Mouse (Mus musculus) hindbrain, embryonic 12.5 days (tissue): ENCODE measurements around the gene Rims1. TPM values are rescaled to one million over a fixed set of nuclear protein-coding genes. Genes with fewer than 3 reads are reported as not detected.

Experiments used
- ATAC-seq: fragments of 200-750 bp; cut with Nextera tagmentation; 2 replicates; pipeline ENCODE4 v1.8.0; 2017; ENCODE audit warnings: moderate TSS enrichment; ENCODE audit not compliant: low FRiP score
- H3K27ac ChIP-seq: fragments of 300-500 bp; sonication (generic); 2 replicates; pipeline ENCODE4 v1.5.1; 2016; ENCODE audit warnings: mild to moderate bottlenecking
- H3K27me3 ChIP-seq: fragments of 300-500 bp; sonication (generic); 2 replicates; pipeline ENCODE4 v1.6.1; 2016; ENCODE audit warnings: mild to moderate bottlenecking
- H3K36me3 ChIP-seq: fragments of 300-500 bp; sonication (generic); 2 replicates; pipeline ENCODE4 v1.6.1; 2016; ENCODE audit warnings: mild to moderate bottlenecking
- H3K4me1 ChIP-seq: fragments of 300-500 bp; sonication (generic); 2 replicates; pipeline ENCODE4 v1.6.1; 2016
- H3K4me2 ChIP-seq: fragments of 300-500 bp; sonication (generic); replicated peaks from 2 replicates; pipeline ENCODE4 v1.6.1; 2016; ENCODE audit warnings: mild to moderate bottlenecking
- H3K4me3 ChIP-seq: fragments of 300-500 bp; sonication (generic); 2 replicates; pipeline ENCODE4 v1.5.1; 2016; ENCODE audit warnings: mild to moderate bottlenecking
- H3K9ac ChIP-seq: fragments of 300-500 bp; sonication (generic); 2 replicates; pipeline ENCODE4 v1.6.1; 2016; ENCODE audit warnings: mild to moderate bottlenecking, moderate library complexity
- H3K9me3 ChIP-seq: fragments of 300-500 bp; sonication (generic); replicated peaks from 2 replicates; pipeline ENCODE4 v1.6.1; 2016; ENCODE audit warnings: mild to moderate bottlenecking
- WGBS: fragments of 180-500 bp; shearing (Covaris S2); methylation state at CpG from one replicate; pipeline ENCODE4 v1.1.7; 2016; 5-methylcytosine and 5-hydroxymethylcytosine counted together
- polyA plus RNA-seq: library from polyadenylated mRNA; unstranded; fragments of >200 nt; fragmentation: Nextera tagmentation; extraction: Ambion mirVana; gene quantifications from 2 replicates; pipeline ENCODE4 v1.2.1, GENCODE M21; 2016

Gene Rims1
- polyA plus RNA-seq, 1 experiment from 2014 or later: 8.9 TPM

DNA sequence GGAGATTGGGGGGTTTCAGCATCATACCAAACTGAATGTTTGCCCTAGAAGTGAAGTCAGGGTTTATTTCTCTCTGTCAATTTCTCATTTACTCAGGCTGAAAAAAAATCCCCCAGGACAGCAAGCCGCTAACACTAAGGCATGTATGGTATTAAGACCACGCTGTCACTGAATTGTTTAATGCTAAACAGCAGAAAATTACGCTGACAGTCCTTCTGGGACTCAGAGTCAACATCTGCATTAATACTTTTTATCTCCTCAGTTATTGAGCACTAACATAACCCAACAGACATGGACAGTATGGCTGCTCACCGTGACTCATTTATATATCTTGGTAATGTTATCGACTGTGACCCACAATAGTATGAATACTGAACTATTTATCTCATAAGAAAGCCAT, 43.0 kb downstream of the Rims1 start:
- Histone ChIP-seq H3K4me3 (no peak overlapping the region), H3K4me2 (no peak overlapping the region), H3K27ac (no peak overlapping the region), H3K27me3 (no peaks in the 10 kb centered on the region), H3K9ac (no peak overlapping the region), H3K36me3 (no peaks in the 10 kb centered on the region), H3K4me1 (no peaks in the 10 kb centered on the region), H3K9me3 (no peaks in the 10 kb centered on the region)
- no peak for ATAC-seq
- 84% methylated on average over 5 of the region's 5 CpGs for WGBS

DNA sequence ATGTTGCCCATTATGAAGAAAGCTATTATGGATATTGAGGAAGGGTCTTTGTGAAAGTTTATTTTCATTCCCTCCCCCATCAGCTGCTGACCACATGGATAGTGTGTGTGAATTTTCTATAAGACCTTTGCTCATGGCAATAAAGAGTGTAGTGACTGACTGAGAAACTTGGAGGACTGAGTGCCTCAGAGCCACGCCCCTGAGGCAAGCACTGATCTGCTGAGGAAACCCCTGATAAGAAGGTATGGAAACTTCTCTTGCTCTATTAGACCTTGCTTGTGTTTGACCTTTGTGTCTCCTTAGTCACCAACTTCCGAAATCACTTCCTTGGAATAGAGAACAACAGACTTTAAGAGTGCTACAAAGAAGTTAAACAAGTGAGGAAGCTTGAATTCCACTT, 55.3 kb downstream of the Rims1 start:
- Histone ChIP-seq H3K36me3 (no peaks in the 10 kb centered on the region), H3K4me1 (no peaks in the 10 kb centered on the region), H3K4me3 (no peak overlapping the region), H3K27ac (no peak overlapping the region), H3K4me2 (no peak overlapping the region), H3K27me3 (no peaks in the 10 kb centered on the region), H3K9ac (no peak overlapping the region), H3K9me3 (no peaks in the 10 kb centered on the region)
- ATAC-seq: no peak
- 88% methylated on average over 2 of the region's 2 CpGs for WGBS

DNA sequence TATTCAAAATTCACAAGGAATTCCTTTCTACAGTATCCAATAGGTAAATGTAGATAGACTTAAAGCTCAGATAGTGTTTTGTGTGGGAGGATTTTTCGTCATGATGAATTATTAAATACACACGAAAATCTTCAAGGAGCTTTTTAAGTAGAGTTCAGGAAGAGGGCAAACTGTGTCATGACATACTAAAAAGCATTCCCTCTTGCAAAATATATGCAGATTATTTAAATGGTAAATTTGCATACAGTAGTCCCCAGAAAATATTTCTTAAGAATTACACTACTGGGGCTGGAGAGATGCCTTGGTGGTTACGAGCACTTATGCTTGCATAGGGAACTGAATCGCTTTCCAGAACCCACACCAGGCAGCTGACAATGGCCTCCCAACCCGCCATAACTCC, 61.1 kb downstream of the Rims1 start:
- WGBS: 90% methylated on average over 5 of the region's 5 CpGs
- Histone ChIP-seq H3K9me3 (no peaks in the 10 kb centered on the region), H3K9ac (no peak overlapping the region), H3K36me3 (no peaks in the 10 kb centered on the region), H3K4me2 (no peak overlapping the region), H3K27ac (no peak overlapping the region), H3K4me3 (no peak overlapping the region), H3K27me3 (no peaks in the 10 kb centered on the region), H3K4me1 (no peaks in the 10 kb centered on the region)
- no peak for ATAC-seq

DNA sequence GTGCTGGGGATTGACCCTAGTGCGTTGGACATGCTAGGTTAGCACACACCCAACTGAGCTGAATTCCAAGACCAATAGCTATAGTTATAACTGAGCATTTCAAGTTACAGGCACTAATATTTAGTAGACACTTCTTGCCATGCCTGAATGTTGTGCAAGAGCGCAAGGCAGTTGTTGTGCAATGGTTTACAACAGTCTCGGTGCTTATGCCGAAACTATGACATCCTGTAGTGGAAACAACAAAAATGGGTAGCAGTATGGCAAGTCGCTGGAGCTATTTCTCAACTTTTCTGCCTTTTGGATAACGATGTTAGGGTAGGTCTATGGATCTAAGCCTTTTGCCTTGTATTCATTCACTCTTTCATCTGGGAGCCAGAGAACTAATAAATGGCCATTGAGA, 68.3 kb downstream of the Rims1 start:
- no peak overlapping the region for H3K4me3 ChIP-seq
- H3K36me3 ChIP-seq: no peaks in the 10 kb centered on the region
- H3K27ac ChIP-seq: no peak overlapping the region
- H3K27me3 ChIP-seq: no peaks in the 10 kb centered on the region
- no peaks in the 10 kb centered on the region for H3K4me1 ChIP-seq
- no peak overlapping the region for H3K9ac ChIP-seq
- WGBS: 94% methylated on average over 6 of the region's 6 CpGs
- ATAC-seq: no peak
- no peaks in the 10 kb centered on the region for H3K9me3 ChIP-seq
- H3K4me2 ChIP-seq: no peak overlapping the region

DNA sequence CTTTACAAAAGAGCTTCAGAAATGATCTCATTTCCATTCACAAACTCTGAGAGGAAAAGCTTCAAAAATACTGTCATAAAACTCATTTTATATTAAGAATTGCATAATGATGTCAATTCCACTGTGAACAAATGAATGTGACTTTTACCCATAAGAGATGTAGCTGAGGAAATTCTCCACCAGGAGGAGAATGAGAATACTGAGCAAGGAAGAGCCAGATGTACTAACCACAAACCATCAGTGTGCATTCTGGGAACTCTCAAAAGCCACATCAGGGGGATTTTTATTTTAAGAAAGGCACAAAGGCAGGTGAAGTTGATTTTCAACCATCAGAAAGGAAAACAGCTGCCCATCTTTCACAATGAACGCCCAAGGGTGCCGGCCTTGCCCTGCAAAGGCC, 71.4 kb downstream of the Rims1 start:
- ATAC-seq: no peak
- Histone ChIP-seq H3K27ac (no peak overlapping the region), H3K9ac (no peak overlapping the region), H3K4me2 (no peak overlapping the region), H3K36me3 (no peaks in the 10 kb centered on the region), H3K4me3 (no peak overlapping the region), H3K27me3 (no peaks in the 10 kb centered on the region), H3K4me1 (no peaks in the 10 kb centered on the region), H3K9me3 (no peaks in the 10 kb centered on the region)
- WGBS: 89% methylated on average over 2 of the region's 2 CpGs

GRCm38 (mm10) chr1:22733281-22733680, 72.5 kb downstream of the Rims1 start:
- Histone ChIP-seq H3K4me2 (no peak overlapping the region), H3K27ac (no peak overlapping the region), H3K9ac (no peak overlapping the region), H3K4me3 (no peak overlapping the region), H3K27me3 (no peaks in the 10 kb centered on the region), H3K9me3 (no peaks in the 10 kb centered on the region), H3K36me3 (no peaks in the 10 kb centered on the region), H3K4me1 (no peaks in the 10 kb centered on the region)
- ATAC-seq: no peak
- 95% methylated on average over 1 of the region's 1 CpGs for WGBS

DNA sequence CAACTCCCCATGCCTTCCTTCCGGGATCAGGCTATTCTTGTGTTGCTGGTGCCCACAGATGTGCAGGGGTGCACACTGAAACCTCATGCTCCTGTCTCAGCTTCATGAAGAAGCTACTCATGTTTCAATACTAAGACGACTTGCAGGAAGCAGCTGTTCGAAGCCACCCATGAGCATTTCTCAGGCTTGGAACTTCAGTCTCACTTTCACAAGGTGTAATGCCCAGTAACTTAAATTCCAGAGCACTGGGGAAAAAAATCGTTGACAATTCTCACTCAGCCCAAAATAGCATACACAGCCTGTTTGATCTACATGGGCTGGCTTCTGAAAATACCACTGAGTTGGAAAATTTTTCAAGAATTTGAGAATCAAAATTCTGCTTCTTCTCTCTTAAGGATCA, 77.6 kb downstream of the Rims1 start:
- 80% methylated on average over 4 of the region's 4 CpGs for WGBS
- Histone ChIP-seq H3K27me3 (no peaks in the 10 kb centered on the region), H3K4me1 (no peaks in the 10 kb centered on the region), H3K9ac (no peak overlapping the region), H3K4me3 (no peak overlapping the region), H3K4me2 (no peak overlapping the region), H3K27ac (no peak overlapping the region), H3K9me3 (no peaks in the 10 kb centered on the region), H3K36me3 (no peaks in the 10 kb centered on the region)
- no peak for ATAC-seq

DNA sequence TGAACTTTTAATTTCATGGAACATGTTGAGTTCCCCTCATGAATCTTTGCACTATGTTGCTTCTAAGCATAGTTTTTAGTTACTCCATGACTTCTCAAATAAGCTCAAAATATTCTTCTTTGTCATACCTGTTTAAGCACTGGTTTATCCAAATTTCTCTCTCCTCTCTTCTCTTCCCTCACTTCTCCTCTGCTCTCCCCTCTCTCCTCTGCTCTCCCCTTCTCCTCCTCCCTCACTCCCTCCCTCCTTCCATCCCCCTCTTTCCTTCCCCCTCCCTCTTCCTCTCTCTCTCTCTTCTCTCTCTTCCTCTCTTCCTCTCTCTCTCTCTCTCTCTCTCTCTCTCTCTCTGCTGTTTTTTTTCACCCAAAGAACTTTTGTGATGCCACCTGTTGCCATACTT, 84.1 kb downstream of the Rims1 start:
- no peak overlapping the region for H3K4me2 ChIP-seq
- no peaks in the 10 kb centered on the region for H3K4me1 ChIP-seq
- no peaks in the 10 kb centered on the region for H3K9me3 ChIP-seq
- no peaks in the 10 kb centered on the region for H3K36me3 ChIP-seq
- no peaks in the 10 kb centered on the region for H3K27me3 ChIP-seq
- no peak overlapping the region for H3K27ac ChIP-seq
- no peak overlapping the region for H3K4me3 ChIP-seq
- no peak overlapping the region for H3K9ac ChIP-seq
- ATAC-seq: no peak

DNA sequence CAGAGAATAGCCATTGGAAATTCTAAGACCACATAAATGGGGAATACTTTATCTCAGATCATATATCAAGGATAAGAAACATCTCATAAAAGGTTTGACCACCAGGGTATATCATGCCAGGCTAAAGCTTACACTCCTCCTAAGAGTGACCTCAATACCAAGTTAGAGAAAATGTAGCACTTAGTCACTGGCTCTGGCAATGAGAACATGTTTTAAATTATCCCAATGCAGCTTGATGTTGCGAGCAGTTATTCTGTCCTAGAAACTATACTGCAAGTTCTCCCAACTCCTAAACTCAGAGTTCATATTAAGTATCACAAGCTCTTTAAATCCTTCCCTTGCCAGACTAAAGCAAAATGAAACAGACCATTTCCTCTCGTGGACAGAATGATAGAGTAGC, 85.1 kb downstream of the Rims1 start:
- H3K9me3 ChIP-seq: no peaks in the 10 kb centered on the region
- WGBS: 88% methylated on average over 2 of the region's 2 CpGs
- no peak overlapping the region for H3K4me2 ChIP-seq
- no peaks in the 10 kb centered on the region for H3K4me1 ChIP-seq
- no peak overlapping the region for H3K27ac ChIP-seq
- no peak for ATAC-seq
- H3K27me3 ChIP-seq: no peaks in the 10 kb centered on the region
- H3K4me3 ChIP-seq: no peak overlapping the region
- no peak overlapping the region for H3K9ac ChIP-seq
- H3K36me3 ChIP-seq: no peaks in the 10 kb centered on the region

DNA sequence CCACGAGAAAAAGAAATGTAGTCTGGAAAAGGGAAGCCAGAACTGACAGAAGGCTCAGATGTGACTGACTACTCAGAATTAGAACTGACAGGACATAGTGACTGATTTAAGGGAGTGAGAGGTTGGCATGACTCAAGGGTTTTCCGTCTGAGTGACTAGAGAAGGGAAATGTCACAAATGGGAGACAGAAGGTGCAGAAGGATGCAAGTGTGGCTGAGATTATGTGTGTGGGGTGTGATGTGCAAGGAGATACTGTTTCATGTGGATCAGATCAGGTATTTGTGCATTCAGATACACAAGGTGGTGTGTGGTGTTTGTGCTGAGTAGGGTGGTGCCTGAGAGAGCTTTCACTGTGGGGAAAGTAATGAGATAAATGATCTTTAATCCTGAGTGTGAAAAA, 96.3 kb downstream of the Rims1 start:
- no peaks in the 10 kb centered on the region for H3K27me3 ChIP-seq
- WGBS: 52% methylated on average over 2 of the region's 2 CpGs
- no peak overlapping the region for H3K4me3 ChIP-seq
- no peak overlapping the region for H3K27ac ChIP-seq
- no peaks in the 10 kb centered on the region for H3K9me3 ChIP-seq
- no peak overlapping the region for H3K9ac ChIP-seq
- ATAC-seq: no peak
- no peaks in the 10 kb centered on the region for H3K4me1 ChIP-seq
- H3K4me2 ChIP-seq: no peak overlapping the region
- H3K36me3 ChIP-seq: no peaks in the 10 kb centered on the region

DNA sequence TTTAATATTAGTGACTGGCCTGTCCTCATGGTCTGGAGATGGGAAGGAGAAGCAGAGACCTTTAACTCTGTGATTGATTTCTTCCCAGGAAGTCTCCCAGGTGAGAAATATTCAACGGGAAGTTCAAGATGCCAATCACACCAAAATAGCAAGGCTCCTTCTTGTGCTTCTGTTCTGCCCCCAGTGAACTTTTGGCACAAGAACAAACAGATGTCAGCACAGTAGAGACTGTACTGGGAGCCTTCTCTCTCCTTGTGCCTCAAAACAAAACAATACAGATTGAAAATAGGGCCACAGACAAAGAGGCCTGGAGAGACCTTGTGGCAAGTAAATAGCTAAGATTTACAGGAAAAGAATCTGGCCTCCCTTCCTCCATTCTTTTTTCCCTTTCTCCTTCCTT, 110.7 kb downstream of the Rims1 start:
- no peaks in the 10 kb centered on the region for H3K36me3 ChIP-seq
- no peak overlapping the region for H3K9ac ChIP-seq
- H3K4me1 ChIP-seq: no peaks in the 10 kb centered on the region
- no peaks in the 10 kb centered on the region for H3K9me3 ChIP-seq
- WGBS: 40% methylated on average over 1 of the region's 1 CpGs
- no peak for ATAC-seq
- no peak overlapping the region for H3K4me2 ChIP-seq
- H3K27ac ChIP-seq: no peak overlapping the region
- no peaks in the 10 kb centered on the region for H3K27me3 ChIP-seq
- H3K4me3 ChIP-seq: no peak overlapping the region

GRCm38 (mm10) chr1:22694514-22694913, 111.3 kb downstream of the Rims1 start:
- no peak overlapping the region for H3K27ac ChIP-seq
- no peaks in the 10 kb centered on the region for H3K9me3 ChIP-seq
- no peaks in the 10 kb centered on the region for H3K4me1 ChIP-seq
- 90% methylated on average over 2 of the region's 2 CpGs for WGBS
- no peak overlapping the region for H3K4me3 ChIP-seq
- no peak for ATAC-seq
- H3K27me3 ChIP-seq: no peaks in the 10 kb centered on the region
- H3K9ac ChIP-seq: no peak overlapping the region
- H3K4me2 ChIP-seq: no peak overlapping the region
- no peaks in the 10 kb centered on the region for H3K36me3 ChIP-seq

- no peak for ATAC-seq
- no peak overlapping the region for H3K4me2 ChIP-seq
- no peaks in the 10 kb centered on the region for H3K4me1 ChIP-seq
- no peak overlapping the region for H3K27ac ChIP-seq
- no peaks in the 10 kb centered on the region for H3K36me3 ChIP-seq
- H3K4me3 ChIP-seq: no peak overlapping the region
- H3K9ac ChIP-seq: no peak overlapping the region
- no peaks in the 10 kb centered on the region for H3K9me3 ChIP-seq
- no peaks in the 10 kb centered on the region for H3K27me3 ChIP-seq
- WGBS: 85% methylated on average over 4 of the region's 4 CpGs
Measured at GRCm38 (mm10) chr1:22683455-22683854, 122.3 kb downstream of the Rims1 start.

DNA sequence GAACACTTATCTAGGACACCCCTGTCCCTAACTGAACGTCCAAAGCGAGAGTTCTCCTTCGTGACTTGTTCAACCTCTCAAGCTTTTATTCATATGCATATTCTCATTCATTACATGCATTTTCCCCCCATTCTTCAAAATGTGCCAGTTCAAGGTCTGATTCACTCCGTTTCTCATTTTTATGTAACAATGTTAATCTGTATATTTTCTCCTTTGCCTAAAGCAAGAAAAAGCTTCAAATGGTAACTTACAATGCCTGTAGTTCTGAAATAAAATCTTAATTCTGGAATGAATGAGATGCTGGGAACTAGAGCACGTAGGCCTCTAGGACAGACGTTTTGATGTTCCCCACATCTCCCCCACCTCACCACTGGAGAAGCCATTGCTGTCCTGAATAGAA, 141.6 kb downstream of the Rims1 start:
- Histone ChIP-seq H3K4me2 (no peak overlapping the region), H3K9ac (no peak overlapping the region), H3K4me3 (no peak overlapping the region), H3K9me3 (no peaks in the 10 kb centered on the region), H3K27me3 (no peaks in the 10 kb centered on the region), H3K4me1 (no peaks in the 10 kb centered on the region), H3K36me3 (no peaks in the 10 kb centered on the region), H3K27ac (no peak overlapping the region)
- 80% methylated on average over 6 of the region's 6 CpGs for WGBS
- ATAC-seq: no peak
